Mouse (Mus musculus): ENCODE measurements around the gene Naaladl2. TPM values are rescaled to one million over a fixed set of nuclear protein-coding genes. Genes with fewer than 3 reads are reported as not detected.
"Not testable (repeated sequence)": the region's sequence is repeated elsewhere in the genome, so short reads cannot be mapped to it uniquely, and the experiment has no call there.

The Naaladl2 gene
- under 1 TPM; 0.52 to 0.55 TPM for total RNA-seq (2021)
- long read RNA-seq, experiment 1: 0 reads
- long read RNA-seq, experiment 2: 0 reads

DNA sequence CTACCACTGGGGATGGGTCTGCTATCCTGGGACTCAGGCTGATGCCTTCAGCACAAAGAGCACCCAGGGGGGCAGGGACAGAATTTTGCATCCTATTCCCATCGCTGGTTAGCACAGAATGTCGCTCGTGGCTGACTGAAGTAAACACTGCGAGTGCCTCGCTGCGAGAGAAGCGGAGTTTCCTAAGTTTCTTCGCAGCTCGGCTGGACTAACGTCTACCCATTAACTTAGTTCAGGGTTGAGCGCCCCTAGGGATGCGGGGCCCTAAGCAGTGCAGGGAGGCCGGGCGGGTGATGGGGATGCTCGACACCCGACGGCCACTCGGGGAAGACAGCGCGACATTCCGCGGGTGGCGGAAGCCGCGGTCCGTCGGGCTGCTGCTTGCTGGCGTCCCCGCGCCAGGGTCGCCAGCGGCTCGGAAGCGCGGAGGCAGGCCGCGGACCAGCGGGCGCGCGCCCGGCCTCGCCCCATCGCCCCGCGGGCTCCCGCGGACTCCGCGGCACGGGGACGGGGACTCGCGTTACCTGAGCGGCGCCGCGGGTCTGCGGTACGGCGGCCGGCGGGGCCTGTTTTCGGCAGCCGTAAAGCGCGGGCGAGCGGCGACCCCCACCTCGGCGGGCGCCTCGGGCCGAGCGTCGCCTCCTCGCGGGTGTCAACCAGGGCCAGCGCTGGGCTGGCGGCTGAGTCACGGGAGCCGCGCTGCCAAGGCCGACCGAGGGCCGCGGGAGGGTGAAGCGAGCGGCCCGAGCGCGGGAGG lies at the start of gene Naaladl2:
Gene Naaladl2, minus strand, starts transcription at position 707 of the 757 bp plus-strand sequence.
- DNase-seq (ENCODE audit: low spot score): peak; percentile 34

DNA sequence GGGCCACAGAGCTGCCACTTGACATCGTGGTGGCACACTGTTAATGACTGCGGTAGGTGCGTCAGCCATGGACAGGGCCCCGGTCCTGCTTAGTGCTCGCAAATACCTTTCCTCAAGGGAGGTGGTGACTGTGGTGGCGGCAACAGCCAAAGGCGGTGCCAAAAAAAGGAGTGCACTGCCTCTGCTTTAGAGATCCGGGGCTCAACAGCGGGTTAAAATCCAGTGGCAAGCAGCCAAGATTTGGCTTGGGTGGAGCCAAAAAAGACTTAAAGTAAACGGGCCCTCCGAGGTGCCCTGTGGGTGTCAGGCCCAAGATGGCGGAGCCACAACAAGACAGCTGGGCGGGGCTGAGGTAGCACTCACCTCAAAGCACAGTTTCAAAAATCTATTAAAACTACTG lies 7.7 kb upstream of the Naaladl2 start:
- no peak for DNase-seq (ENCODE audit: low spot score)

- DNase-seq (ENCODE audit: low spot score): no peak
Measured at GRCm38 (mm10) chr3:25147271-25147670, 3.2 kb upstream of the Naaladl2 start.

DNA sequence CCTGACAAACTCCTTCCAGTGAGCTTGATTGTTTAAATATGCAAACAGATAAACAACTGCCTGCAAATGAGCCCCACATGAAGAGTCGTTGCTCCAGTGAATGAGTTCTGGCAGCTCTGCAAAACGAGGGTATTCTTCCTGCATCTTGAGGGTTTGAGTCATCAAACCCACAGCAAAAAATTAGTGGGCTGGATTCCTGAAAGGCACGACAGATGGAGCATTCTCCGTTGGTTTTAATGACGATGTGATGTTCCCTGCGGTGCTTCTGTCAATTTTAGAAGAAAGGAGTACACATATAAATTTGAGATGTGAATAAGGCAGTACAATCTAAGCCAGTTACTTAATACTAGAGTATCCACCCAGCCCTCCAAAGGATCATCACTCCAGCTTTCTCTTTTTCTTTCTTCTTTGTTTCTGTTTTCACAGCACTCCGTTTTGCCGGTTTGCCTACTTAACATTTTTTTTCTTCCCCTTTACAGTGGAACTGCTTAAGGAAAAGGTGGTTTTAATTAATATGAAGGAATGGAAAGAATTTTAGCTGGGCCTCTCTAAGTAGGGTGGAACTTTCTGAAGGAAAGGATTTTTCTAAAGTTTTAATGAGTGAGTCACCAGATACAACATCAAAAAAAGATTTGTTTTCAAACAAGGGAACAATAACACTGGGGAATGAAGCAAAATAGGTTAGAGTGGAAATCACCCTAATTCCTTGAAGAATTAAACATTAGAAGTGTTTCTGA lies 1.1 kb upstream of the Naaladl2 start:
- DNase-seq (ENCODE audit: low spot score): peak; percentile 7

GRCm38 (mm10) chr3:25143111-25143510 lies 950 bp downstream of the Naaladl2 start:
- no peak for DNase-seq (ENCODE audit: low spot score)

GRCm38 (mm10) chr3:25131848-25132247 lies 12.2 kb downstream of the Naaladl2 start:
- no peak for DNase-seq (ENCODE audit: low spot score)

GRCm38 (mm10) chr3:25127864-25128263 lies 16.2 kb downstream of the Naaladl2 start:
- DNase-seq (ENCODE audit: low spot score): no peak

DNA sequence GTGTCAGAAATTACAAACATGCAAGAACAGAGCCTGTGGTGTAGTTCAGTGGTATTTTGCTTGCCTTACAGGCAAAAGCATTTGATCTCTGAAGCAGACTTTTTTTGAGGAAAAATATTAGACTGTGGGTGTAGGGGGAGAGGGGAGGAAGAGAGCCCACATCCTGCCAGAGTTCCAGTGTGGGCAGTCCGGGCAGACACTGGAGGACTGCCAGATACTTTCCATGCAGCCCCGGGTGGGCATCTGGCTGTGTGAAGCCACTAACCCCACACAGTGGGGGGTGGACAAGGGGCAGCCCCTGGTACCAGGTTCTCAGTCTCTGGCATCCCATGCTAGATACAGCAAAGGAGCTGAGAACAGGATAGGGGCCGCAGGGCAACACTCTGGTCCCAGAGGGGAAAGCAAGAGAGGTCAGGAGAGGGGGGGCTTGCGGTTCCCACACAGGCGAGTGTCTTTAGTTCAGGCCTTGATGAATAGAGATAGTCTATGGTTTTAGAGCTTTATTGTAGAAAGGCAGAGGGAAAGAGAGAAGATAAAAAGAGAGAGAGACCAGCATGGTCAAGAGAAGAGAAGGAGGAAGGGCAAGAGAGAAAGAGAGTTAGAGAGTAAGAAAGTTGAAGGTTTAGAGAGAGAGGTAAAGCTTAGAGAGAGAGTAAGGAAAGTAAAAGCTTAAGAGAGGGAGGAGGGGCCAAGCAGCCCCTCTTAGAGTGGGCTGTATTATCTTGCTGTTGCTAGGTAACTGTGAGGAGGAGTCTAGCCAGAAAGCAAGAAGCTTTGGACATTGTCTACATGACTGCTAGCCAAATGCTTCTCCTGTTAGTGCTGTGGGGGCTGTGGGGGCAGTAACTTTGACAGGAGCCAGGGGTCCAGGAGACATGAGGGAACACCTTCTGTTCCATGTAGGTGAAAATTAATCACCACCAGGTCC lies 18.9 kb downstream of the Naaladl2 start:
- DNase-seq (ENCODE audit: low spot score): no peak

GRCm38 (mm10) chr3:25113107-25113506 lies 31.0 kb downstream of the Naaladl2 start:
- DNase-seq (ENCODE audit: low spot score): no peak

GRCm38 (mm10) chr3:25108997-25109396 lies 35.1 kb downstream of the Naaladl2 start:
- DNase-seq (ENCODE audit: low spot score): peak; percentile 11

DNA sequence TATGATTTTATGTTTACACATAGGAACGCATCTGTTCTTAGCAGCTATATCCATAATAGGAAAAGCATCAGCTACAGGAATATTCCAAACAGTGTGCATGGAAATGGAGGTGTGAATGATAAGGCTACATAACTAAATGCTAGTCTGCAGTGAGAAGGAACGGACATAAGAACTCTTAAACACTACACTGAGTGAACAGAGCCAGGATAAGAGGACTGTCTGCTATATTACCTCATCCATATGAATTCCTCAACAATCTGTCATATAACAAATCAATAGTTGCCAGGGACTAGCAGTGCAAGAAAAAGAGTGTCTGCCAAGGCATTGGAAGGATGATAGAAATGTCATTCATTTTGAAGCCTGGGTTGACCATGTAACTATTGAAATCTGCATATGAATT lies 51.1 kb downstream of the Naaladl2 start:
- no peak for DNase-seq (ENCODE audit: low spot score)

GRCm38 (mm10) chr3:25075785-25076184 lies 68.3 kb downstream of the Naaladl2 start:
- no peak for DNase-seq (ENCODE audit: low spot score)

- DNase-seq (ENCODE audit: low spot score): no peak
Measured at GRCm38 (mm10) chr3:25074266-25074665, 69.8 kb downstream of the Naaladl2 start.

DNA sequence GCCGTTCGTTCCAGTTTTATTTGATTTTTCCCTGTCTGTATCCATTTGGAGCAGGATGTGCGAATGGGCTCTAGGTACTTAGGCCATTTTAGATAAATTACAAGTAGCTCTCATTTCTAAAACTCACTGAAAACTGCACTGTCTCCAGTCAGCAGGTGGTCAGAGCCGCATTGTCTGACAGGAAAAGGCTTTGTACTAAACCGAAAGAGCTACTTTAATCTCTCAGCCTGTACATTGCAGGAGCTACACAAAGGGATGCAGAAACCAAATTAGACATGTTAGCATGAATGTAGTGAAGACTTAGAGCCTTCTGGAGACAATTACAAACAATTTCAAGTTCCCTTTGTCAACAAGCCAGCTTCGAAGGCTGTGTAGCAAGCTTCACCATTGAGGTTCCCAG lies 70.2 kb downstream of the Naaladl2 start:
- DNase-seq (ENCODE audit: low spot score): no peak

DNA sequence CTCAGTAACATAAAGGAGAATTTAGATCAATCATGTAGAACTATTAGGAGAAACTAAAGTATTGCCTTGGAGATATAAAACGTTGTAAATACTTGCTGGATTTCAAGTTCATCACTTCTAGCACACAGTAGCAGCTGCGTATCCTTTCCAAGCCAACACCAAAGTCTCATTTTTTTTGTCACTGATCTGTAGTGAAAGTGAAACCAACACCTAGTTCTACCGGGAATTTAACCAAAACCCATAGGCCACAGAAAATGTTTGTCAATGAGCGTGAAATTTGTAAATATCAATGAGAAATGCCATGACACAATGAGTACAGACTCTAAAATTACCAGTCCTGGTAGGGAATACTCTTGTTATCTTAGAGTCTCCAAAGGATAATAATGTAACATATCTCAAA lies 80.8 kb downstream of the Naaladl2 start:
- no peak for DNase-seq (ENCODE audit: low spot score)

- no peak for DNase-seq (ENCODE audit: low spot score)
Measured at GRCm38 (mm10) chr3:25052975-25053374, 91.1 kb downstream of the Naaladl2 start.

GRCm38 (mm10) chr3:25019972-25020371 lies 124.1 kb downstream of the Naaladl2 start:
- DNase-seq (ENCODE audit: low spot score): no peak

GRCm38 (mm10) chr3:25010751-25011150 lies 133.3 kb downstream of the Naaladl2 start:
- no peak for DNase-seq (ENCODE audit: low spot score)

- not testable (repeated sequence) for DNase-seq (ENCODE audit: low spot score)
Measured at GRCm38 (mm10) chr3:25006802-25007201, 137.3 kb downstream of the Naaladl2 start.

DNA sequence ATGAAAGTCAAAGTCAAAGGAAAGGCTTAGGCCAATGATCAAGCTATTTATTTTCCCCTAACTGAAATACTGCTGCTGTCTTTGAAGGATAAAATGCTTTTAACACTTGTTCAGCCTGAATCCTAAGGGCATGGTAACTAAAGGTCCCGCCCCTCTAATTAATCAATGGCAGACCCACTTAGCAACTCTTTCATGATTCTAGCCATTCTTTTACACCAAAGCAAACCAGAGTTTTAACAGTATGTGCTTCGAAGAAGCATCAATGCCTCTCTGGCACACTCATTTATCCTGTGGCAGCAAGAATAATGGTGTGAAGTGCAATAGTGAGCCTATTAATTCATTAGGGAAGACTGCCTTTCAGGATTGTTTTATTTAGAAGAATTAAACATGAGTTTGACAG lies 151.5 kb downstream of the Naaladl2 start:
- no peak for DNase-seq (ENCODE audit: low spot score)

DNA sequence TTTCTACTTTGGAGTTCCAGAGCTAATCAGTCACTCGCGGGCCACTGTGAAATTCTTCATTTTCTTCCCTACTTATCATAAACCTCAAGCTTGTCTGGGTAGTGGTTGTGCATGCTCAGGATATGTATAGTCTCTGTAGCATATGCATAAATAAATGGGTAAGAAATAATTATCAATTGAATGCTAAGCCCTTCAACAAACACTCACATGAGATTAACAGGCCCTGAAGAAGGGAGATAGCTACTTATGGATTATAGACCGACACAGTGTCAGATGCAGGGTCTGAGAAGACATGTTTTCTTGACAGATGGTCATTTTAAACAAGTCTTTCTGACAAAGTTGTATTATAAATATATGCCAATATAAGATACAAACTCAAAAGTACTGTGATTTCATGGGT lies 152.0 kb downstream of the Naaladl2 start:
- DNase-seq (ENCODE audit: low spot score): no peak

DNA sequence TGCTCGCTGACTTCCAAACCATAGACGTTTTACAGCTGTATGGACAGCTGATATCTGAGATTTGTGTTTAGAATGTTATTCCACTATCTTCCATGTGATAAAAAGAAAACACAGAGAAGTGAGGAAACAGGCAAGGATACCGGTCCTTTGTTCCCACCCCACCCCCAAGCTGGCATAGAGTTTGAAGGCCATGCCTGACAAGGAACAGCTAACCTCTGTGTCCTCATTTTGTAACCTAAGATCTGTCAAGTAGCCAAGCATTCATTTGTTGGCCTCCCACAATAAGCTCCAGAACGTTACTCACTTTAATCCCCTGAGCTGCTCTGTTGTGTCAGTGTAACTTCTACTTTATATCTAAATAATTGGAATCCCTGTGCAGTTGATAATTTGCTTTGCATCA lies 161.9 kb downstream of the Naaladl2 start:
- no peak for DNase-seq (ENCODE audit: low spot score)
